Mouse (Mus musculus) left cerebral cortex, postnatal 4 days (tissue): ENCODE measurements at regions not wholly inside any gene's neighbourhood (a gene's known extent, or its start where the extent isn't known, plus 50 kb on each side); places are given as distances from the start of the nearest gene placed in this dataset.

Experiments
- DNase-seq: peaks from one replicate; pipeline ENCODE4 v3.0.0-alpha.2; 2022
- intact Hi-C: fragments of 180-260 bp; cut with DNase I; formaldehyde crosslinking; loops from one replicate; pipeline ENCODE4 v1.15.1; 2025

DNA sequence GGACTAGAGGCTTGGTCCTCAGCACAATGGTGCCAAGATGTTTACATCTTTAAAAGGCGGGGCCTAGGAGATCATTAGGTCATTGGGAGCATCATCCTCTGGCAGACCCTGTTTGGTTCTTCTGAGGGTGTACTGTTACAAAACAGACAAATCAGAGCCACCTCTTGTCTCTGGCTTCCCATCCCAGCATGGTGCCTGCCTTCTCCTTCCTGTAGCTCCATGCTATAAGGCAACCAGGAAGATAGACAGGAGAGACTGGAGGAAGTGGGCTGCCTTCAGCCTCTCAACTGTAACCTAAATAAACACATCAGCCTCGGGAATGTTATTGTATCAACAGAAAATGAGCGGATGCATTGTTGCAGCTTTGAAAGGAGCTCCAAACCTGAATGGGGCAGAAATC lies 529.8 kb upstream of the Gm765 start:
- DNase-seq: no peak
- intact Hi-C loops: no loop called here

- DNase-seq: peak; percentile 24
- intact Hi-C loops: no loop called here
Observed at GRCm38 (mm10) chr6:98869772-98870171, 527.2 kb upstream of the Gm765 start.

GRCm38 (mm10) chr6:98864306-98864705 lies 521.8 kb upstream of the Gm765 start:
- DNase-seq: no peak
- intact Hi-C loops: no loop called here

GRCm38 (mm10) chr6:98855958-98856357 lies 513.4 kb upstream of the Gm765 start:
- no peak for DNase-seq
- intact Hi-C loops: no loop called here

DNA sequence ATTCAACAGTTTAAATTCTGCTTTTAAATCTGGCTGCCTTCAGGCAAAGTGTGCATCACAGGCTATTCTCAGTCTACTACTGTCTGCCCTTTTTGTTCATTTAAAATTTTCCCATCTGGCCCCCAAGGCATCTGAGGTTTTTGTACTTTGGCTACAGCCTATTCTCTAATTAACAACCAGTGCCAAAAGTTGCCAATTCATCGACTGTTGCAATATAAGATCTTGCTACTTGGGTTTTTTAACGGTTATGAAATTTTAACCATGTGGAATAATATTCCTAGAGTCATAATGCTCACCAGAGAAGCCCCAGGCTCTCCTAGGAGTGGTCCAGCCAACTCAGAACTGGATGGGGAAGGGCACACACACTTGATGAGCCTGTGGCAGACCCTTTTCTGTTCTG lies 508.4 kb upstream of the Gm765 start:
- intact Hi-C loops: no loop called here
- DNase-seq: no peak

- DNase-seq: no peak
- intact Hi-C loops: no loop called here
Observed at GRCm38 (mm10) chr6:98848835-98849234, 506.3 kb upstream of the Gm765 start.

DNA sequence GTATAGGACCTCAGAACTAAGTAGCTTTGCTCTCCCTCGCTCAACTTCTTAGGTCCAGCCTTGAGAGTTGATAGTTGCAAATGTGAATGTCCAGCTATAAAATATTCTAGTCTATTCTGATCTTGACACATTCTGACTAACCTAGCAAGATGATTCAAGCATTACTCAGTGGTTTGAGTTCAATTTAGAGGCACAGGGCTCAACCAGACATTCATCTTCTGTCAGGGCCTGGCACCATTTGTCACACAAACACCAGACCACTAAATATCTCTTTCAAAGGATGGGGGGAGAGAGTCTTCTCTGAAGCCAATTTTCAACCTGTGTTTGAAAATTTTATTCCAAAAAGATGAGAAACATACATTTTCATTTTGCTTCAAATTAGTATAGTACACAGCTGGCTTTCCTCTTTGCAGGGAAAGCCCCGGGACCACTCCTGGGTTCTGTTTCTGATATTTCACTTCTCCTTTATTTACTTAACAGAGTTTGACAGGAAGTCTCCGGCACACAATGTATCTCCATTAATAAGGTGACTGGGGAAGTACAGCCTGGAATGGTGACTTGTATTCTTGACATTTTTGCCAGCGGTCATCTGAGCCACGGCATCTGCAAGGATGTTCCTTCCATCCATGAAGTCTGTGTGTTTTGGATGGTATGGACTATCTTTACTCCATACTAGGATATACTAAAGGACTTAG lies 503.6 kb upstream of the Gm765 start:
- no peak for DNase-seq
- intact Hi-C loops: no loop called here

DNA sequence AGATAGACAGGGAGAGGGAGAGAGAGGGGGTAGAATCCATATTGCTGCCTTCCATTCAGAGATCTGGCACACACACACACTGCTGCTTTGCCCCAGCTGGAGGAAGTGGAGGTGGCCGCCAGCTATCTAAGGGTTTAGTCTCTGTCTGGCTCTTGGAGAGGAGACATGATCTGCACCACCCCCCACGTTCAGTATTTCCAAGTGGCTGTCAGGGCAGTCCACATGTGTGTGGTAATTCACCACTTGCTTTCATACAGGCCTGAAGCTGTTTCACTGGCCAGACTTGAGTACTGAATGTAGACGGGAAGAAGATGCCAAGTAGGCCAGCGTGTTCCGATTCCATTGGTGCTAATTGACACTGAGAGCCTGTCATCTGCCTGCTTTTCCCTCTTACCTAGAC lies 501.0 kb upstream of the Gm765 start:
- intact Hi-C loops: no loop called here
- DNase-seq: peak; percentile 32

DNA sequence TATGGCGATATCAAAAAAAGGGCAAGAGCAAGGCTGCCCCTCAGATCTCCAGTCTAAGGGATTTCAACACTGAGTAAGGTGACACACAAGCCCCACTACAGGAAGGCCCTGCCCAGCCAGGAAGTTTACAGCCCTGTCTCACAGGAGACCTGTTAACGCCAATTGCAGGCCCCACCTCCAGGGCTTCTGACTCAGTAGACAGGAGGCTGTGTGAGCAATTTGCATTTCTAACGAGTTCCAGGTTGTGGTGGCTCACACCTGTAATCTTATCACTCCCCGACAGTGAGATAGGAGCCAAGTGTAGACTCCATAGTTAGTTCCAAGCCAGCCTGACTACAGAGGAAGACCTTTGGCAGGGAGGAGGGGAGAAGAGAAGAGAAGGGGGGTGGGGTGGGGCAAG lies 500.4 kb upstream of the Gm765 start:
- intact Hi-C loops: no loop called here

DNA sequence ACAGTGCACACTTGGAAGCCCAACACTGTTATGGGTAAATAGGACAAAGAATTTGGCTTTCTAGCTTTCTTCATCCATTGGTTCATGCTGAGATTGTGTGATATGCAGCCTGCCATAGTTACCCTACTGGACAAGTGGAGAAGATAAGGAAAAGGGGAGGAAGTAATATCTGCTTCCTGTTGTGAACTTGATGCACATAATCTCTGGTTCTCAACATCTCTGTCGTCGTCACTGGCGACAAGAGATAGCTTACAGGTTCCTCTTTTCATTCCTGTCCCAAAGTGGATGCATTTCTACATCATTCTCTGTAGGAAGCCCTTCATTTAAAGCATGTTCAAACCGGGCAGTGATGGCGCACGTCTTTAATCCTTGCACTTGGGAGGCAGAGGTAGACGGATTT lies 491.4 kb upstream of the Gm765 start:
- DNase-seq: no peak
- intact Hi-C loops: no loop called here

More for the DNA sequence above, 500.4 kb upstream of the Gm765 start:
- no peak for DNase-seq

DNA sequence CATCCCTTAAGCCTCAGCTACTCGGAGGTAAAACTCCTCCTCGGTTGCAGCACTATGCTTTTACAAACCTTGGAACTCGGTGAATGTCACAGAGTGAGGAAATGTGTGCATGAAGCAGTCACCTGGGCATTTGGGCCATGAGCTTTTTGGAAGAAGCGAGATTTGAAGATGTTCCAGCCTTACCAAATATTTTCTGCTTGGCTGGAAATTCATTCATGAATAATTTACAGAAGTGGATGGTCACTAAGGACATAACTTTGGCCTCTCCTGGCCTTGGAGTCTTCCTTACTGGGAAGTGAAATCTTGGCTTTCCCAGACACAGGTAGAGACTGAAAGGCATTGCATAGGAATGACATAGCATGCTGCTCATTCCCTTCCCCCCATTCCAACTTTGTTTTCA lies 487.6 kb upstream of the Gm765 start:
- no peak for DNase-seq
- intact Hi-C loops: no loop called here

- DNase-seq: no peak
- intact Hi-C loops: no loop called here
Observed at GRCm38 (mm10) chr6:98808046-98808445, 465.5 kb upstream of the Gm765 start.

GRCm38 (mm10) chr6:98803384-98803949 lies 460.9 kb upstream of the Gm765 start:
- no peak for DNase-seq
- intact Hi-C loops: no loop called here

GRCm38 (mm10) chr6:98801061-98801460 lies 458.5 kb upstream of the Gm765 start:
- intact Hi-C loops: no loop called here
- no peak for DNase-seq

DNA sequence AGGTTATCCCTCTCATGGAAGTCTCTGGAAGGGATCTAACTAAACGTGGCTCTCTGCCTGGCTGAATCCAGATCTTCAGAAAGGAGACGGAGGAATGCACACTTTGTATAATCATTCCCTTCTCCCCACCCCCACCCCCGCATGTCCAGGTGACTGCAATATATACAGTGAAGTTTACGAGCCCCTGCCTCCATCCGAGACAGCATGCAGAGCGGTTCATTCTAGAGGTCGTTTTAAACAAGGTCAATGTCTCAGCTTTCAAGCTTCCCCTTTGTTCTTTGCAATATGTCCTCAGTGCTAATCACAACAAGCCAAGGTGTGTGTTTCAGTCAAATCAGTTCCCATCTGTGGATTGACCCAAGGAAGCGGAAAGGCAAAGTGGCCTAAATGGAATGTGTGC lies 457.5 kb upstream of the Gm765 start:
- DNase-seq: no peak
- intact Hi-C loops: no loop called here

DNA sequence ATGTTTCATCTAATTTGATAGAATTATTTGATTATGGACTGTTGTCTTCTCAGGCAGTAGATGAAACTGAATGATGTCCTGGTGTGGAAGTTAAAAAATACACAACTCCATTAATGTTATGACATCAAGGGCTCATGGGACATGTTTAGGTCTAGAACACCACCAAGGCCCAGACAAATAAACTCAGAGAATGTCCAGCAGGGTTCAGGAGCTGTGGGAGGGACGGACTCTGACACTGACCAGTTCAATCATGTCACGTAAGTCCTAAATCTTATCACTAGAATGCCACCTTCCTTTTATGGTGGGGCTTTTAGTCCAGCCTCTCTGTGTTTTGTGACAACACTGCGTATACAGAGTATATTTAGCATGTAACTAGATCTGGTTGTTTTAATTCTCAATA lies 455.2 kb upstream of the Gm765 start:
- intact Hi-C loops: no loop called here
- DNase-seq: no peak

DNA sequence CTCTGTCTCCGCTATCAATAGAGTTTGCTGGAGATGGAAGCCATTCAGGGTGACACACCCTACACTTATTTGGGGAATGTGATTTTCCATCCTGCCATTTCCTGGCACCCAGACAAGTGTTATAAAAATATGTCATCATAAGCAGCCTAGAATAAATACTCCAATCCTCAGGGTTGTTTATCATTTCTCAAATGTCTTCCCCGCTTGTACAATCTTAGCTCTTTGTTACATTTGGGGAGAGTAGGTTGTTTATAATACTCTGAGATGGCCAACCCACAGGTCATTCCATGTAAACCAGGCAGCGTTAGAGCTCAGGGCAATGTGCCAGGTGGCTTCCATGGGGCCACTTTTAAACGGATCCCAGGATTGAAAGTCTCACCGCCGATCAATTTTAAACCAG lies 454.8 kb upstream of the Gm765 start:
- DNase-seq: no peak
- intact Hi-C loops: no loop called here

GRCm38 (mm10) chr6:98796666-98797065 lies 454.1 kb upstream of the Gm765 start:
- intact Hi-C loops: no loop called here
- DNase-seq: no peak

DNA sequence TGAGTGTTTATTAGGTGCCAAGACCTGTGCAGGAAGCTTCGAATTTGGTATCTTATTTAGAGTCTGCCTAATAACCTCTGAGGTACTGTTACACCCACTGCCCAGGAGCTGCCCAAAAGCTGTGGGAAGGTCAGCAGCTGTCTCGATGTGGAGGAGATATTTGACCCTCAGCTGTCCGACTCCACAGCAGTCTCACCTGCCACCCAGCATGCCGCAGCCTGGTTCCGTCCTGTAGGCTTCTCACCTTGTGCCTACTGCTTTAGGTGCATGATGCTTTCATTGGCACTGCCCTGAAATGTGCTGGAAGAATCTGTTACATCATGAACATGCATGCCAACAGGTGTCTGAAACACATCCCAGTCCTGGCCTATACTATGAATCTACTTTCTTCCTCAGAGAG lies 444.9 kb upstream of the Gm765 start:
- no peak for DNase-seq
- intact Hi-C loops: no loop called here

DNA sequence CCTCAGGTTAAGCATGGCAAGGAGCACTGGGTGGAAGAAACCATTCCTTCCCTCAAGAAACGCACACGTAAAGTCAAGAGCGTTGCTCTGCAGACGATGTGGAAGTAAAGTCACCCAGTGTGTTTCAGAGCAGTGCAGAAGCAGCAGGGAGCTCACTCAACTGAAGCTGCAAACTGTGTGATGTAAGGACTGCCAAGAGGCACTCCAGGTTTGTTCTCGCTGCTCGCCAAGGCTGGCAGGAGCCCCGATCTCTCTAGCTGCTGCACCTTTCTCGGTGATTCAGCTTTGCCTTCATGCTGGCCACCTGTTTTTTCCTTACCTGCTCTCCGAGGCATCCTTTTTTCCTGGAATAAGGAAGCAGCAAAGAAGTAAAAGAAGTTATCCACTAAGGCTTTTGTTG lies 439.5 kb upstream of the Gm765 start:
- intact Hi-C loops: no loop called here
- DNase-seq: peak; percentile 27

DNA sequence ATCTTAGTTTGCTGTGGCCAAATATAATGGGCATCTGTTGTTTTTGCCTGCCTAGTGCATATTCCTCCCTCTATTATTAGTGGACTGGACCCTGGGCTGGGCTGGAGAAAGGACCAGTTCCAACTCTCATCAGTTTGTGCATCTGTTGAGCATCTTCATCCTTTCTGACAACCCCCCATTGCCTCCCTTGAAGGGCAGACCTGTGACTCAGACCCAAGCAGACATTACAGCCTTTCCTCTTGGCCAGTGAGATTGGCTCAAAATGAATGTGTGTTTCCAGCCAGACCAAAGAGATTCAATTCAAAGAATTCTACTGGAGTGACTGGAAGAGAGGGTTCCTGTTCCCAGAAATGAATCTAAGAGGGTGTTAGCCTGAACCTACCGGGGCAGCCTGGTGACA lies 433.2 kb upstream of the Gm765 start:
- intact Hi-C loops: no loop called here
- peak; percentile 41 for DNase-seq

DNA sequence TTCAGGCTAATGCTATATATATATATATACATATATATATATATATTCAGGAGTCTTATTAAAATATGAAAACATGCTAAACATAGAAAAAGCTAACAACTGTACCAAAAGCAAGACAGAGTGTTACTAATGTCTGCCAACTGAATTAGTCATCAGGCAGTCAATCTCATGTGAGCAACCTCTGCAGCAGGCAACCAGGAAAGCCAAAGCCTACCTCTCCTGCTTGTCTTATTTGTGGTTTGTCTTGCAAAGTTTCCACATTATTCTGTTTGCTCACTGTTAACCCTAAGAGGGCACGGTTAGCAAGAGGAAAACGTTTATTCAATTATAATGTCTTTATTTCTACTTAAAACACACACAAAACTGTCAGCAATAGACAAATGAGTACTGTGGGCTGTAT lies 427.4 kb upstream of the Gm765 start:
- intact Hi-C loops: no loop called here
- DNase-seq: no peak

- peak; percentile 32 for DNase-seq
- intact Hi-C loops: no loop called here
Observed at GRCm38 (mm10) chr6:98769322-98769721, 426.8 kb upstream of the Gm765 start.
